Mouse (Mus musculus) G1E-ER4 (cell line): ENCODE results near the gene Spag4. TPM values are rescaled to one million over a fixed set of nuclear protein-coding genes. Genes with fewer than 3 reads are reported as not detected.

Source experiments
- GATA1 ChIP-seq: IDR thresholded peaks from one replicate; pipeline ENCODE4 v1.8.0; 2012; ENCODE audit warnings: low read length, inconsistent platforms
- polyA plus RNA-seq: library from polyadenylated mRNA; stranded (reverse); fragments of >175 nt; gene quantifications from 2 replicates; pipeline ENCODE4 v1.2.3, GENCODE M21; 2012

Gene Spag4
- polyA plus RNA-seq, 1 experiment: 2.2 TPM

GRCm38 (mm10) chr2:156080391-156080790, 15.4 kb downstream of the Spag4 start:
- no peak for TF ChIP-seq GATA1

GRCm38 (mm10) chr2:156084541-156084940, 19.6 kb downstream of the Spag4 start:
- no peak for TF ChIP-seq GATA1

- no peak for TF ChIP-seq GATA1
Observed at GRCm38 (mm10) chr2:156087391-156088110, 22.6 kb downstream of the Spag4 start.

- no peak for TF ChIP-seq GATA1
Observed at GRCm38 (mm10) chr2:156089799-156090198, 24.8 kb downstream of the Spag4 start.

- TF ChIP-seq GATA1: no peak
Observed at GRCm38 (mm10) chr2:156091926-156092325, 27.0 kb downstream of the Spag4 start.

GRCm38 (mm10) chr2:156110627-156111357, 45.8 kb downstream of the Spag4 start:
- no peak for TF ChIP-seq GATA1

- no peak for TF ChIP-seq GATA1
Observed at GRCm38 (mm10) chr2:156111358-156112079, 46.5 kb downstream of the Spag4 start, which contains the start of the genes Cpne1 and Rbm12. Cpne1 (minus strand) TSS chr2:156111965. Rbm12 (minus strand) TSS chr2:156111978.

GRCm38 (mm10) chr2:156119566-156119965, 54.6 kb downstream of the Spag4 start:
- TF ChIP-seq GATA1: no peak

Other genes with a start within 250 kb of the Spag4 start
- gene BC029722, start 245.7 kb upstream of the Spag4 start, polyA plus RNA-seq: 37.2 and 52.9 TPM in 2 replicates
- gene Eif6, start 238.2 kb upstream of the Spag4 start, polyA plus RNA-seq: 372 and 373 TPM in 2 replicates
- gene Fam83c, start 230.3 kb upstream of the Spag4 start, polyA plus RNA-seq: not detected in 2 replicates
- gene Uqcc1, start 134.9 kb upstream of the Spag4 start, polyA plus RNA-seq: 4.2 and 4.5 TPM in 2 replicates
- gene Gm15557, start 124.4 kb upstream of the Spag4 start, polyA plus RNA-seq: not detected in 2 replicates
- gene Gdf5, start 119.8 kb upstream of the Spag4 start, polyA plus RNA-seq: not detected in 2 replicates
- 22.1 and 23.5 TPM in 2 replicates for gene Cep250, start 108.7 kb upstream of the Spag4 start, polyA plus RNA-seq
- gene 6430550D23Rik, start 57.2 kb upstream of the Spag4 start, polyA plus RNA-seq: 0.06 and 0.23 TPM in 2 replicates
- gene Ergic3, start 57.1 kb upstream of the Spag4 start, polyA plus RNA-seq: 66.7 and 75.7 TPM in 2 replicates
- not detected in 2 replicates for gene Fer1l4, start 12.2 kb upstream of the Spag4 start, polyA plus RNA-seq
- gene Cpne1, start 46.8 kb downstream of the Spag4 start, polyA plus RNA-seq: 42.7 and 49.2 TPM in 2 replicates
- gene Rbm12, start 46.8 kb downstream of the Spag4 start, polyA plus RNA-seq: 5.5 and 6.3 TPM in 2 replicates
- 15.6 and 21.8 TPM in 2 replicates for gene Gm28036, start 61.9 kb downstream of the Spag4 start, polyA plus RNA-seq
- 420 and 525 TPM in 2 replicates for gene Romo1, start 78.9 kb downstream of the Spag4 start, polyA plus RNA-seq
- 47.3 and 68.7 TPM in 2 replicates for gene Nfs1, start 79.0 kb downstream of the Spag4 start, polyA plus RNA-seq
- 409 and 506 TPM in 2 replicates for gene Rbm39, start 115.1 kb downstream of the Spag4 start, polyA plus RNA-seq
- gene Phf20, start 131.3 kb downstream of the Spag4 start, polyA plus RNA-seq: 42.1 and 44.6 TPM in 2 replicates
- gene Cnbd2, start 247.1 kb downstream of the Spag4 start, polyA plus RNA-seq: 0.23 and 1.4 TPM in 2 replicates
- gene Scand1, start 247.5 kb downstream of the Spag4 start, polyA plus RNA-seq: 1,015 and 1,408 TPM in 2 replicates